Mouse (Mus musculus) gastrocnemius, adult 18-20 months (tissue): ENCODE data around the gene Bcl7c. TPM values are rescaled to one million over a fixed set of nuclear protein-coding genes. Genes with fewer than 3 reads are reported as not detected.
"Not testable (repeated sequence)": the region's sequence is repeated elsewhere in the genome, so short reads cannot be mapped to it uniquely, and the experiment has no call there.

Source experiments
- DNase-seq: peaks from one replicate; pipeline ENCODE4 v3.0.0; 2021; ENCODE audit warnings: low spot score
- long read RNA-seq, 2 experiments: library from polyadenylated mRNA; stranded (forward); transcript quantifications; one replicate each; pipeline ENCODE4 v2.0.0; 2021
- total RNA-seq, 2 experiments: library from RNA; stranded (reverse); gene quantifications; 2 replicates each; pipeline ENCODE4 v1.2.3; 2021

Bcl7c gene
- total RNA-seq: 10 to 100 TPM; 26.2 to 37.9 TPM
- long read RNA-seq, experiment 1, transcript Bcl7c-201 (6 exons, 1,132 nt): major isoform, 22 of 27 reads
- long read RNA-seq, experiment 1, partial matches to known transcripts: 0 of 27 reads
- long read RNA-seq, experiment 1, other reads (novel, unspliced or antisense): 4 of 27 reads
- long read RNA-seq, experiment 2, transcript Bcl7c-201 (6 exons, 1,132 nt): major isoform, 15 of 22 reads
- long read RNA-seq, experiment 2, partial matches to known transcripts: 0 of 22 reads
- long read RNA-seq, experiment 2, other reads (novel, unspliced or antisense): 6 of 22 reads

- peak; percentile 89 for DNase-seq
These were observed at the start of gene Bcl7c for GRCm38 (mm10) chr7:127708207-127709078. Gene Bcl7c, minus strand, starts transcription at chr7:127708933.

- DNase-seq: no peak
These were observed 45.0 kb upstream of the Bcl7c start for GRCm38 (mm10) chr7:127753741-127754140.

- DNase-seq: no peak
These were observed 44.4 kb upstream of the Bcl7c start for GRCm38 (mm10) chr7:127753158-127753557.

GRCm38 (mm10) chr7:127752069-127752468 lies 43.3 kb upstream of the Bcl7c start:
- DNase-seq: no peak

GRCm38 (mm10) chr7:127751619-127752018 lies 42.9 kb upstream of the Bcl7c start:
- DNase-seq: no peak

GRCm38 (mm10) chr7:127750131-127751127 lies 41.7 kb upstream of the Bcl7c start:
- no peak for DNase-seq

- no peak for DNase-seq
These were observed 39.5 kb upstream of the Bcl7c start for GRCm38 (mm10) chr7:127748235-127748560.

GRCm38 (mm10) chr7:127747559-127748234 lies 39.0 kb upstream of the Bcl7c start:
- no peak for DNase-seq

DNA sequence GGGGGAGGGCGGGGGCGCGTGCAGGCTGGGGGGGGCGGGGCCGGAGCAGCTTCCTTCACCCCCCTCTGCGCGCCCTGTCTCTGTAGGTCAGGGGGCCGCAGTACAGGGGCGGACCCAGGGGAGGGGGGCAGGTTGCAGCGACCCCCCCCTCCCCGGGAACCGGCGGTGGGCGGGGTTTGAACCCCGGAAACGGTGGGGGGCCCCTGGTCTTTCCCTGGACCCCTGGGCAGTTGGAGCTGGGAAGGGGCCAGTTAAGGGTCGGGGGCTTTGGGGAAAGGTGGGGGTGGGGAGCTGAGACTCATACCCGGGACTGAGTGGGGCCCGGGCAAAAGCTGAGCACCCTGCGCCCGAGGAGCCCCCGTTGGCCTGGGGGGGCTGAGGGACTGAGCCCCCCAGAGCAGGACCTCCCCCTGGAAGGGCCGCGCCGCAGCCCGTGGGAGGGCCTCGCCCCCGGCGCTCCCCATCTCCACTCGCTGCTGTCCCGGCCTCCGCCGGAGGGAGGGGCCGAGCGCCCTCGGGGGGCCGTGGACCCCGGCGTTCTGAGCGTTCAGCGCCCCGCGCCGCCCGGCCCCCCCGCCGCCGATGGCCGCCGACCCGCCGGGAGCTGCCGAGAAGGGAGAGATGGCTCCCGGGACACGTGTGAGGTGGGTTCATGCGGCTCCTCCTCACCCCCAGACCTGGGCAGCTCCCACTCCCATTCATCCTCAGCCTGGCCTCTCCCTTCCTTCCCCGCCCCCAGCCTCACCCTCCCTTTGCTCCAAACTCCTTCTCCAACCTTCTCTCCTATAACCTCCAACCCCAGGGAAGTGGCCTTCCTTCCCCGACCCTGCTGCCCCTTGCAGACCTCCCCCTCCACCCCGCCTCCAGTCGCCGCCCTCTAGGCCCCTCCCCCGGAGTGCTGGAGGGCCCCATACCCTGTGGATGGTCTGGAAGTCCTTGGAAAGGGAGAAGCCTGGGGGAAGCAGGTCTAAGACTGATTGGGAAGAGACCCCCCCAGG lies 38.1 kb upstream of the Bcl7c start:
- no peak for DNase-seq

- DNase-seq: peak; percentile 98
These were observed 37.1 kb upstream of the Bcl7c start for GRCm38 (mm10) chr7:127745652-127746493.

DNA sequence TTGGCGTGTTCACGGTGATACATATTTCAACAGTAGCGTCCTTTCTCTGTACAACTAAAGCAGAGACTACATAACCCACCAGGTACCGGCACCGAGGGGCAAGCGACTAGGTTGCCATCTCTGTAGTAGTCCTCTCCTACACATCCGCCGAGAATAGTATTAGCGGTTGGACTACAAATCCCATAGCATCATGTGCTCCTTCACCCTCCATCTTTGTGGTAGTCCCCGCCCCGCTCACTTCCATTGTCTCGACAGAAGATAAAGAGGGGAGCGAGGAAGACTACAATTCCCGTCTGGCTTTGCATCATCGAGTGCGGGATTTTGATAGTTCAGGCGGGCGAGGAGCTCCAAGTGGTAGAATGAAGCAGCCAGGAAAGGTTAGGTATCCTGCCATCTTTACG lies 36.5 kb upstream of the Bcl7c start:
- DNase-seq: peak; percentile 96

- DNase-seq: peak; percentile 65
These were observed 35.8 kb upstream of the Bcl7c start, which contains the start of gene Fbxl19 for GRCm38 (mm10) chr7:127744366-127745045. Gene Fbxl19, plus strand, starts transcription at chr7:127744543.

DNA sequence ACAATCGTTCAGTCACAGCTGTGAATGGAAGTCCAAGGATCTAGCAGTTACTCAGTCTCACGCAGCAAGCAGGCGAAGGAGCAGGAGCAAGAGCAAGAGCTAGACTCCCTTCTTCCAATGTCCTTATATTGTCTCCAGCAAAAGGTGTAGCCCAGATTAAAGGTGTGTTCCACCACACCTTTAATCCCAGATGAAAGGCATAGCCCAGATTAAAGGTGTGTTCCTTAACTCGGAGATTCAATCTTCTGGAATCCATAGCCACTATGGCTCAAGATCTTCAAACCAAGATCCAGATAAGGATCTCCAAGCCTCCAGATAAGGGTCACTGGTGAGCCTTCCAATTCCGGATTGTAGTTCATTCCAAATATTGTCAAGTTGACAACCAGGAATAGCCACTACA lies 23.3 kb upstream of the Bcl7c start, which contains the start of gene Ctf2:
TSS of gene Ctf2 (minus strand) at position 101 of the 400 bp plus-strand sequence.
- DNase-seq: not testable (repeated sequence)

- no peak for DNase-seq
These were observed 21.4 kb upstream of the Bcl7c start for GRCm38 (mm10) chr7:127730170-127730569.

DNA sequence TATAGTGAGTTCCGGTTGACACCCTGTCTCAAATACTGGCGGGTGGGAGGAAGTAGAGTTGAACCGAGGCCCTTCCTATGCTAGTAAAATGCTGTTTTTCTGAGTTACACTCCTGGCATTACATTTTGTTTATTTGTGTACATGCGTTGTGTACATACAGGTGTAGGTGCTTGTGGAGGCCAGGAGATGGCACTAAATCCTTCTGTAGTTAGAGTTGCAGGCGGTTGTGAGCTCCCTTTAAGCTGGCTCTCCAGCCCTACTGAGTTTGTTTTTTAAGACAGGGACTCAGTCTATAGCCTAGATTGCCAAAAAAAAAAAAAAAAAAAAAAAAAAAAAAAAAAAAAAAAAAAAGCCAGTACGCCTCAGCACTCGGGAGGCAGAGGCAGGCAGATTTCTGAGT lies 19.2 kb upstream of the Bcl7c start:
- no peak for DNase-seq

GRCm38 (mm10) chr7:127725924-127726323 lies 17.2 kb upstream of the Bcl7c start:
- no peak for DNase-seq

- DNase-seq: no peak
These were observed 16.8 kb upstream of the Bcl7c start for GRCm38 (mm10) chr7:127725490-127725889.

DNA sequence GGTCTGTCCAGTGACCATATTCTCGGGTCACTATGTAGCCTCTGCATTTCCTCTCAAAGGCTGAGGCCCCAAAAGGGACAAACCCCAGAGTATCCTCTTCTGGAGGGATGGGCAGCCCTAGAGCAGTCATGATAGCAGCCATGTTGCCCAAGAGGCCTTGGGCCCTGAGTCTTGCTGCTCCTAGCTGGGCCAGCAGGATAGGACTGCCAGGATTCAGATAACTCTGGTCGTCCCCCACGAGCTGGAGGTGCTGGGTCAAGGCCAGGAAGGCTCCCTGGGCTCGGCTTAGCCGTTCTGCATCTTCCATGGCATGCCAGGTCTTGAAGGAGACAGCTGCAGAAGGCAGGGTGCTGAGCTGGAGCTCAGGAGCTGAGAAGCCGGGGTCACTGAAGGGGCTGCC lies 10.5 kb upstream of the Bcl7c start:
- DNase-seq: no peak
